Mouse (Mus musculus) forebrain, postnatal 0 days (tissue): ENCODE results near the gene Gm44511. TPM values are rescaled to one million over a fixed set of nuclear protein-coding genes. Genes with fewer than 3 reads are reported as not detected.
"Not testable (repeated sequence)": the region's sequence is repeated elsewhere in the genome, so short reads cannot be mapped to it uniquely, and the experiment has no call there.

Experiments
- ATAC-seq: fragments of 200-750 bp; cut with Nextera tagmentation; 2 replicates; pipeline ENCODE4 v1.8.0; 2017; ENCODE audit warnings: mild to moderate bottlenecking, moderate library complexity
- DNase-seq: peaks from one replicate; pipeline ENCODE4 v3.0.0-alpha.2; 2015
- H3K27ac ChIP-seq: fragments of 300-500 bp; sonication (generic); 2 replicates; pipeline ENCODE4 v1.5.1; 2014; ENCODE audit warnings: low read depth, mild to moderate bottlenecking, antibody characterized with exemption, low read length, moderate library complexity, mixed read lengths
- H3K27me3 ChIP-seq: fragments of 300-500 bp; sonication (generic); 2 replicates; pipeline ENCODE4 v1.6.1; 2014; ENCODE audit warnings: mild to moderate bottlenecking, low read length, mixed read lengths; ENCODE audit not compliant: insufficient read depth
- H3K36me3 ChIP-seq: fragments of 300-500 bp; sonication (generic); 2 replicates; pipeline ENCODE4 v1.6.1; 2014; ENCODE audit warnings: mild to moderate bottlenecking, moderate library complexity; ENCODE audit not compliant: insufficient read depth
- H3K4me1 ChIP-seq: fragments of 300-500 bp; sonication (generic); 2 replicates; pipeline ENCODE4 v1.6.1; 2014; ENCODE audit warnings: antibody characterized with exemption; ENCODE audit not compliant: insufficient read depth
- H3K4me2 ChIP-seq: fragments of 300-500 bp; sonication (generic); 2 replicates; pipeline ENCODE4 v1.6.1; 2014; ENCODE audit warnings: low read depth, mild to moderate bottlenecking, moderate library complexity
- H3K4me3 ChIP-seq: fragments of 300-500 bp; sonication (generic); 2 replicates; pipeline ENCODE4 v1.5.1; 2014; ENCODE audit warnings: low read depth, low read length, mixed read lengths
- H3K9ac ChIP-seq: fragments of 300-500 bp; sonication (generic); 2 replicates; pipeline ENCODE4 v1.6.1; 2014; ENCODE audit warnings: mild to moderate bottlenecking
- H3K9me3 ChIP-seq: fragments of 300-500 bp; sonication (generic); 2 replicates; pipeline ENCODE4 v1.6.1; 2016; ENCODE audit warnings: low read length
- CTCF ChIP-seq: sonication (generic); IDR thresholded peaks from 2 replicates; pipeline ENCODE4 v1.5.1; 2016; ENCODE audit warnings: antibody characterized with exemption, control low read depth, low read depth
- WGBS: fragments of 180-500 bp; shearing (Covaris S2); extraction: QIAGEN DNeasy Blood & Tissue Kit; methylation state at CpG from one replicate; pipeline ENCODE4 v1.1.7; 2014; 5-methylcytosine and 5-hydroxymethylcytosine counted together
- polyA plus RNA-seq: library from polyadenylated mRNA; unstranded; fragments of >200 nt; fragmentation: Nextera tagmentation; extraction: Ambion mirVana; gene quantifications from 2 replicates; pipeline ENCODE4 v1.2.1, GENCODE M21; 2015
- total RNA-seq: library from RNA; depleted of rRNA; stranded (reverse); fragments of >200 nt; gene quantifications from 2 replicates; pipeline ENCODE4 v1.2.3, GENCODE M21; 2014

The Gm44511 gene
- total and polyA plus RNA-seq, 2 experiments from 2014 or later = not detected

- DNase-seq (no peak), ATAC-seq (no peak)
- Histone ChIP-seq H3K4me2 (no peak overlapping the region), H3K27me3 (no peaks in the 10 kb centered on the region), H3K4me3 (no peak overlapping the region), H3K9me3 (no peaks in the 10 kb centered on the region), H3K9ac (no peak overlapping the region), H3K4me1 (no peaks in the 10 kb centered on the region), H3K36me3 (no peaks in the 10 kb centered on the region), H3K27ac (no peak overlapping the region)
- 71% methylated on average over 6 of the region's 6 CpGs for WGBS
- TF ChIP-seq CTCF = no peak
These were observed 32.4 kb downstream of the Gm44511 start for GRCm38 (mm10) chr6:128793734-128794133.

- not testable (repeated sequence) for H3K36me3 ChIP-seq, DNase-seq, H3K9me3 ChIP-seq, H3K27me3 ChIP-seq, H3K4me3 ChIP-seq, H3K27ac ChIP-seq, H3K4me1 ChIP-seq, ATAC-seq, H3K9ac ChIP-seq, H3K4me2 ChIP-seq
- WGBS = 88% methylated on average over 4 of the region's 4 CpGs
These were observed 35.6 kb downstream of the Gm44511 start for GRCm38 (mm10) chr6:128790491-128790994.

- no peak for ATAC-seq
- no peaks in the 10 kb centered on the region for H3K36me3 ChIP-seq
- H3K9ac ChIP-seq = no peak within 1 kb of the TSS
- H3K27me3 ChIP-seq = no peaks in the 10 kb centered on the region
- no peak within 1 kb of the TSS for H3K27ac ChIP-seq
- WGBS = 84% methylated on average over 2 of the region's 2 CpGs
- TF ChIP-seq CTCF = no peak
- H3K4me2 ChIP-seq = no peak within 1 kb of the TSS
- no peak for DNase-seq
- H3K9me3 ChIP-seq = no peaks in the 10 kb centered on the region
- H3K4me3 ChIP-seq = no peak within 1 kb of the TSS
- H3K4me1 ChIP-seq = no peaks in the 10 kb centered on the region
These were observed 37.0 kb downstream of the Gm44511 start, which contains the start of gene Klrb1c for GRCm38 (mm10) chr6:128789115-128789514. Klrb1c (minus strand) TSS chr6:128789215.

GRCm38 (mm10) chr6:128788517-128788916 is 37.6 kb downstream of the Gm44511 start:
- Histone ChIP-seq H3K4me1 (no peaks in the 10 kb centered on the region), H3K36me3 (no peaks in the 10 kb centered on the region), H3K27me3 (no peaks in the 10 kb centered on the region), H3K9ac (no peak overlapping the region), H3K4me3 (no peak overlapping the region), H3K9me3 (no peaks in the 10 kb centered on the region), H3K4me2 (no peak overlapping the region), H3K27ac (no peak overlapping the region)
- WGBS = 72% methylated on average over 1 of the region's 1 CpGs
- DNase-seq = no peak
- no peak for ATAC-seq
- no peak for TF ChIP-seq CTCF

- not testable (repeated sequence) for H3K4me1 ChIP-seq, DNase-seq, H3K27me3 ChIP-seq, H3K4me3 ChIP-seq, H3K9me3 ChIP-seq, H3K9ac ChIP-seq, H3K4me2 ChIP-seq, H3K36me3 ChIP-seq, H3K27ac ChIP-seq, ATAC-seq
- 88% methylated on average over 1 of the region's 1 CpGs for WGBS
These were observed 39.7 kb downstream of the Gm44511 start for GRCm38 (mm10) chr6:128786396-128786795.

GRCm38 (mm10) chr6:128769481-128770253 is 56.4 kb downstream of the Gm44511 start:
- 83% methylated on average over 10 of the region's 10 CpGs for whole genome bisulfite sequencing
- DNase-seq (no peak), ATAC-seq (no peak)
- Histone ChIP-seq H3K36me3 (no peaks in the 10 kb centered on the region), H3K4me1 (no peaks in the 10 kb centered on the region), H3K9me3 (no peaks in the 10 kb centered on the region), H3K9ac (no peak overlapping the region), H3K27me3 (no peaks in the 10 kb centered on the region), H3K4me2 (no peak overlapping the region), H3K27ac (no peak overlapping the region), H3K4me3 (no peak overlapping the region)
- TF ChIP-seq CTCF = no peak

- 57% methylated on average over 4 of the region's 4 CpGs for WGBS
- DNase-seq (no peak), ATAC-seq (no peak)
- no peak for TF ChIP-seq CTCF
- H3K27ac ChIP-seq = no peak overlapping the region
- no peak overlapping the region for H3K4me3 ChIP-seq
- no peaks in the 10 kb centered on the region for H3K9me3 ChIP-seq
- H3K4me2 ChIP-seq = no peak overlapping the region
- no peaks in the 10 kb centered on the region for H3K4me1 ChIP-seq
- H3K27me3 ChIP-seq = no peaks in the 10 kb centered on the region
- no peak overlapping the region for H3K9ac ChIP-seq
- H3K36me3 ChIP-seq = no peaks in the 10 kb centered on the region
These were observed 58.1 kb downstream of the Gm44511 start for GRCm38 (mm10) chr6:128768047-128768446.
